Mouse (Mus musculus) spleen, adult 12 weeks (tissue): Measurements from ENCODE around the gene Ovca2.
"Not testable (repeated sequence)": the region's sequence is repeated elsewhere in the genome, so short reads cannot be mapped to it uniquely, and the experiment has no call there.

Source experiments
- DNase-seq: peaks from one replicate; pipeline ENCODE4 v3.0.0; 2022; ENCODE audit warnings: low spot score

The Ovca2 gene

GRCm38 (mm10) chr11:75194850-75195461 lies 16.3 kb upstream of the Ovca2 start:
- DNase-seq: no peak

GRCm38 (mm10) chr11:75194121-75194849 lies 15.7 kb upstream of the Ovca2 start:
- DNase-seq: no peak

- DNase-seq: no peak
Measured at GRCm38 (mm10) chr11:75193256-75194071, 14.8 kb upstream of the Ovca2 start, which contains the start of gene Rtn4rl1. TSS of gene Rtn4rl1 (plus strand) at chr11:75193783.

- no peak for DNase-seq
Measured at GRCm38 (mm10) chr11:75192336-75193214, 13.9 kb upstream of the Ovca2 start.

GRCm38 (mm10) chr11:75191841-75192240 lies 13.2 kb upstream of the Ovca2 start:
- no peak for DNase-seq

- DNase-seq: no peak
Measured at GRCm38 (mm10) chr11:75190905-75191441, 12.3 kb upstream of the Ovca2 start, which contains the start of gene Dph1. TSS of gene Dph1 (minus strand) at chr11:75191241.

GRCm38 (mm10) chr11:75190371-75190724 lies 11.7 kb upstream of the Ovca2 start:
- DNase-seq: peak; percentile 70

- no peak for DNase-seq
Measured at GRCm38 (mm10) chr11:75189713-75190370, 11.2 kb upstream of the Ovca2 start.

- no peak for DNase-seq
Measured at GRCm38 (mm10) chr11:75184986-75185385, 6.4 kb upstream of the Ovca2 start.

GRCm38 (mm10) chr11:75184573-75184972 lies 5.9 kb upstream of the Ovca2 start:
- DNase-seq: no peak

- DNase-seq: no peak
Measured at GRCm38 (mm10) chr11:75183917-75184570, 5.4 kb upstream of the Ovca2 start.

GRCm38 (mm10) chr11:75178011-75178410 lies 624 bp downstream of the Ovca2 start:
- DNase-seq: no peak

GRCm38 (mm10) chr11:75174574-75174973 lies 4.1 kb downstream of the Ovca2 start:
- DNase-seq: not testable (repeated sequence)

GRCm38 (mm10) chr11:75173799-75174165 lies 4.9 kb downstream of the Ovca2 start:
- no peak for DNase-seq

GRCm38 (mm10) chr11:75173095-75173798 lies 5.4 kb downstream of the Ovca2 start:
- DNase-seq: peak; percentile 69

- no peak for DNase-seq
Measured at GRCm38 (mm10) chr11:75172151-75173094, 6.2 kb downstream of the Ovca2 start.

GRCm38 (mm10) chr11:75171186-75171865 lies 7.3 kb downstream of the Ovca2 start:
- no peak for DNase-seq

GRCm38 (mm10) chr11:75170136-75170751 lies 8.4 kb downstream of the Ovca2 start:
- peak; percentile 75 for DNase-seq
